Mouse (Mus musculus) fat pad, adult 2 months (tissue): Measurements from ENCODE around the gene Gpr156.
"Not testable (repeated sequence)": the region's sequence is repeated elsewhere in the genome, so short reads cannot be mapped to it uniquely, and the experiment has no call there.

Experiments used
- DNase-seq: peaks from one replicate; pipeline ENCODE4 v3.0.0-alpha.2; 2011; ENCODE audit warnings: low read depth, low spot score; ENCODE audit errors: extremely low read depth

The Gpr156 gene

GRCm38 (mm10) chr16:37956076-37956676 lies 39.9 kb downstream of the Gpr156 start:
- DNase-seq: no peak

- DNase-seq: no peak
Measured at GRCm38 (mm10) chr16:37956751-37957150, 40.5 kb downstream of the Gpr156 start.

GRCm38 (mm10) chr16:37962696-37963095 lies 46.4 kb downstream of the Gpr156 start:
- not testable (repeated sequence) for DNase-seq

- DNase-seq: no peak
Measured at GRCm38 (mm10) chr16:37963331-37964281, 47.3 kb downstream of the Gpr156 start.

- DNase-seq: no peak
Measured at GRCm38 (mm10) chr16:37964380-37965070, 48.2 kb downstream of the Gpr156 start.

- DNase-seq: no peak
Measured at GRCm38 (mm10) chr16:37966871-37967270, 50.6 kb downstream of the Gpr156 start.

- DNase-seq: no peak
Measured at GRCm38 (mm10) chr16:37967415-37967814, 51.1 kb downstream of the Gpr156 start.

GRCm38 (mm10) chr16:37971522-37971921 lies 55.2 kb downstream of the Gpr156 start:
- DNase-seq: no peak

GRCm38 (mm10) chr16:37972357-37972756 lies 56.1 kb downstream of the Gpr156 start:
- no peak for DNase-seq

GRCm38 (mm10) chr16:37973239-37973638 lies 56.9 kb downstream of the Gpr156 start:
- DNase-seq: not testable (repeated sequence)

- DNase-seq: no peak
Measured at GRCm38 (mm10) chr16:37973855-37974519, 57.7 kb downstream of the Gpr156 start.

- DNase-seq: no peak
Measured at GRCm38 (mm10) chr16:37974520-37975340, 58.4 kb downstream of the Gpr156 start.

GRCm38 (mm10) chr16:37981907-37982306 lies 65.6 kb downstream of the Gpr156 start:
- DNase-seq: no peak

GRCm38 (mm10) chr16:37988211-37988865 lies 72.0 kb downstream of the Gpr156 start:
- DNase-seq: no peak

- DNase-seq: no peak
Measured at GRCm38 (mm10) chr16:37989796-37990195, 73.5 kb downstream of the Gpr156 start.

GRCm38 (mm10) chr16:37990553-37991344 lies 74.5 kb downstream of the Gpr156 start:
- DNase-seq: no peak

- no peak for DNase-seq
Measured at GRCm38 (mm10) chr16:37992806-37993205, 76.5 kb downstream of the Gpr156 start.

- no peak for DNase-seq
Measured at GRCm38 (mm10) chr16:37994647-37995046, 78.4 kb downstream of the Gpr156 start.

GRCm38 (mm10) chr16:37997771-37998170 lies 81.5 kb downstream of the Gpr156 start:
- DNase-seq: no peak
